1 mouse cellular context compared by ENCODE assay signal in the genomic region with DNA sequence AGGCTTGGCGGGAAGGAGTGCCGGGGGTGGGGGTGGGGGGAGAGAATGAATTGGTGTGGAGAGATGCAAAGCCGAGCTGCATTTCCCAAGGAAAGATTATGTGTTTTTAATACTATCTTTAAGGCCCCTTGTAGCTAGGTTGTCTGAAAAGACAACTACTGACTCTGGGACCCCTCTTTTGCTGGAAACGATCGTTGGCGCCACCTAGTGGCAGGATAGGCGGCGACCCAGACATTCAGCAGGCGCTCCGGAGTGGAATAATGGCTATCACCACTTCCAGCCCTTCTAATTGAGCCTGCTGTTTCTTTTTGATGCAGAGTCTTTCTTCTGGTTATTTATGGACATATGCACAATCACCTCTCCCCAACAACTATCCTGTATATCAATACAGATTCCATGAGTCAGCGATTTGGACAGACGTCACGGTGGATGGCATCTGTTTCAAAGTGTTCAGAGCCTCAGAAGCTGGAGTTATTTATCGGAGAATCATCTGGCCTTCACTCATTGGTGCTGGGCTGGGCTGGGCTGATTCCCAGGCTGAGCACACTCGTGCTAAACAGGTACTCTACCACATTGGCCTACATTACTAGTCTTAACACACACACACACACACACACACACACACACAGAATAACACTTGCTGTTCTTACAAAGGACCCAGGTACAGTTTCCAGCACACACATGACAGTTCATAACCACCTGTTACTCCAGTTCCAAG.
TF ChIP-seq lines count a peak whose summit lies in the region.

No protein-coding gene starts in this region.

TF ChIP-seq in MEL, 35 proteins besides CTCF, POLR2A, EP300 and RAD21 (continued from another document):
- no peak for TF ChIP-seq NRF1 (IDR thresholded peaks at IDR 0.05; ENCODE audit: insufficient read depth, low read depth, low read length, poor library complexity, severe bottlenecking)
- TF ChIP-seq ZC3H11A (IDR thresholded peaks at IDR 0.05; ENCODE audit: low read depth, low read length) = peak; percentile 80
- no peak for TF ChIP-seq MEF2A (IDR thresholded peaks at IDR 0.05; ENCODE audit: extremely low read depth, insufficient replicate concordance, low read depth, low read length, poor library complexity, severe bottlenecking)
- TF ChIP-seq GATA1 (IDR thresholded peaks at IDR 0.05; ENCODE audit: low read depth, low read length) = no peak
- TF ChIP-seq SIN3A (IDR thresholded peaks at IDR 0.05; ENCODE audit: low read length) = no peak
- no peak for TF ChIP-seq ZMIZ1 (IDR thresholded peaks at IDR 0.05; ENCODE audit: low read depth, low read length)
- TF ChIP-seq SMC3 (IDR thresholded peaks at IDR 0.05; ENCODE audit: low read depth, low read length) = peak; percentile 85
- TF ChIP-seq POLR2AphosphoS5 (IDR thresholded peaks at IDR 0.05; ENCODE audit: borderline replicate concordance, low read depth, low read length) = no peak
- no peak for TF ChIP-seq MXI1 (IDR thresholded peaks at IDR 0.05; ENCODE audit: low read depth, low read length)
- 0 out of 2 replicates have a peak, but pooled peaks have one; percentile 27 for TF ChIP-seq BHLHE40 (IDR thresholded peaks at IDR 0.05; ENCODE audit: borderline replicate concordance, low read depth, low read length)
- no peak for TF ChIP-seq CHD2 (IDR thresholded peaks at IDR 0.05; ENCODE audit: low read length)
- no peak for TF ChIP-seq ZKSCAN1 (IDR thresholded peaks at IDR 0.05; ENCODE audit: low read depth, low read length)
- 0 out of 2 replicates have a peak, but pooled peaks have one; percentile 59 for TF ChIP-seq CHD1 (IDR thresholded peaks at IDR 0.05; ENCODE audit: low read depth, low read length)
- TF ChIP-seq RCOR1 (IDR thresholded peaks at IDR 0.05; ENCODE audit: low read depth, low read length) = no peak
- TF ChIP-seq TCF12 (IDR thresholded peaks at IDR 0.05; ENCODE audit: low read depth, low read length) = no peak
- TF ChIP-seq POLR2AphosphoS2 (IDR thresholded peaks at IDR 0.05; ENCODE audit: low read length) = no peak
- no peak for TF ChIP-seq MAZ (IDR thresholded peaks at IDR 0.05; ENCODE audit: low read depth, low read length)
- no peak for TF ChIP-seq GABPA (IDR thresholded peaks at IDR 0.05; ENCODE audit: low read depth, low read length)
- no peak for TF ChIP-seq MAX (IDR thresholded peaks at IDR 0.05; ENCODE audit: low read length)
- no peak for TF ChIP-seq TBP (IDR thresholded peaks at IDR 0.05; ENCODE audit: low read depth, low read length)
- TF ChIP-seq E2F4 (IDR thresholded peaks at IDR 0.05; ENCODE audit: borderline replicate concordance, low read depth, low read length) = no peak
- TF ChIP-seq KAT2A (conservative IDR thresholded peaks at IDR 0.05; ENCODE audit: low read depth, low read length) = no peak
TF ChIP-seq in MEL: peak in this region for 6.
